Mouse (Mus musculus): Measurements from ENCODE around the gene Plk3.

DNA sequence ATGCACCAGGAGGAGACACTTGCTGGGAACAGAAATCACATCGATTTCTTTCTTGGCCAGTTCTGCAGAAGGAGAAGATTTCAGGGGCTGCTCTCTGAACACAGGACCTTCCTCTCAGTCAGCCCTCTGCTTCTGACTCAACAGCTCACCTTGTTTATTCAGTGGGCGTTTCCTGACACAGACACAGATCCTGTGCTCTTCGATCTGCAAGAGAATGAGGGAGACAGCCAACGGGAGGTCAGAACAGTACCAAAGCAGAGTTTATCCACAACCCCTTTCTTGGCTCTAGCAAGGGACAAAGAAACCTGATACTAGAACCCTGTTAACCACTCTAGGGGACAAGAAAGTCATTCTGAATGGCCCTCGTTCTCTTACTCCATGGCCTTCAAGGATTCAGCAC is 36.2 kb upstream of the Plk3 start:
- no peak for TF ChIP-seq GATA1 (IDR thresholded peaks at IDR 0.05; ENCODE audit: low read length)
- no peak for TF ChIP-seq TAL1 (IDR thresholded peaks at IDR 0.05; ENCODE audit: low read length)

Measured in erythroblast, embryonic 14.5 days (primary cell).